Mouse (Mus musculus) forebrain, embryonic 12.5 days (tissue): ENCODE data around the gene Lrch3. TPM values are rescaled to one million over a fixed set of nuclear protein-coding genes. Genes with fewer than 3 reads are reported as not detected.
"Not testable (repeated sequence)": the region's sequence is repeated elsewhere in the genome, so short reads cannot be mapped to it uniquely, and the experiment has no call there.

Experiments
- ATAC-seq: fragments of 200-750 bp; cut with Nextera tagmentation; 2 replicates; pipeline ENCODE4 v1.8.0; 2017; ENCODE audit warnings: moderate TSS enrichment; ENCODE audit not compliant: low FRiP score
- H3K27ac ChIP-seq: fragments of 300-500 bp; sonication (generic); 2 replicates; pipeline ENCODE4 v1.5.1; 2016; ENCODE audit warnings: mild to moderate bottlenecking
- H3K27me3 ChIP-seq: fragments of 300-500 bp; sonication (generic); 2 replicates; pipeline ENCODE4 v1.6.1; 2016; ENCODE audit warnings: mild to moderate bottlenecking
- H3K36me3 ChIP-seq: fragments of 300-500 bp; sonication (generic); replicated peaks from 2 replicates; pipeline ENCODE4 v1.6.1; 2016; ENCODE audit warnings: mild to moderate bottlenecking
- H3K4me1 ChIP-seq: fragments of 300-500 bp; sonication (generic); 2 replicates; pipeline ENCODE4 v1.6.1; 2016
- H3K4me2 ChIP-seq: fragments of 300-500 bp; sonication (generic); 2 replicates; pipeline ENCODE4 v1.6.1; 2016; ENCODE audit warnings: mild to moderate bottlenecking, moderate library complexity
- H3K4me3 ChIP-seq: fragments of 300-500 bp; sonication (generic); replicated peaks from 2 replicates; pipeline ENCODE4 v1.5.1; 2016; ENCODE audit warnings: mild to moderate bottlenecking
- H3K9ac ChIP-seq: fragments of 300-500 bp; sonication (generic); 2 replicates; pipeline ENCODE4 v1.6.1; 2016; ENCODE audit warnings: mild to moderate bottlenecking
- H3K9me3 ChIP-seq: fragments of 300-500 bp; sonication (generic); 2 replicates; pipeline ENCODE4 v1.6.1; 2016
- WGBS: fragments of 180-500 bp; shearing (Covaris S2); methylation state at CpG from one replicate; pipeline ENCODE4 v1.1.7; 2016; 5-methylcytosine and 5-hydroxymethylcytosine counted together
- polyA plus RNA-seq: library from polyadenylated mRNA; unstranded; fragments of >200 nt; fragmentation: Nextera tagmentation; extraction: Ambion mirVana; gene quantifications from 2 replicates; pipeline ENCODE4 v1.2.1, GENCODE M21; 2016

Gene Lrch3
- polyA plus RNA-seq, 1 experiment from 2014 or later = 49.4 TPM

GRCm38 (mm10) chr16:32927044-32927443 lies 13.1 kb downstream of the Lrch3 start:
- Histone ChIP-seq H3K4me1 (peaks cover 4% of the 10 kb centered on the region), H3K36me3 (peaks cover 21% of the 10 kb centered on the region)

DNA sequence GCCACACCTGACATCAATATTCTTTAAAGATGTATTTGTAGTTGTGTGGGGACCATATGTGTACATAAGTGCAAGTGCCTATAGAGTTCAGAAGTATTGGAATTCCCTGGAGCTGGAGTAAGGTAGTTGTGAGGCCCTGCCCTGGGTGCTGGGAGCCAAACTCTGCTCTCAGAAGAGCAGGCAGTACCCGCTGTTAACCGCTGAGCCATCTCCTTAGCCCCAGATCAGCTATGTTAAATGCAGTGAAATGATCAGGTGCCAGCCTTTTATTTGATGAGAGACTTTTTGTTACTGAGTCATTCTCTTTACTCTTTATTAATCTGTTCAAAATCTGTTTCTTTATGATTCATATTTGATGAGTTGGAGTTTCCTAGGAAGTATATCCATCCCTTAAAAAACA lies 16.0 kb downstream of the Lrch3 start:
- WGBS = 11% methylated on average over 2 of the region's 2 CpGs
- Histone ChIP-seq H3K4me1 (peaks cover 4% of the 10 kb centered on the region), H3K27me3 (no peaks in the 10 kb centered on the region), H3K9ac (no peak overlapping the region), H3K36me3 (peaks cover 8% of the 10 kb centered on the region), H3K4me2 (no peak overlapping the region), H3K27ac (no peak overlapping the region), H3K4me3 (no peak overlapping the region), H3K9me3 (no peaks in the 10 kb centered on the region)
- ATAC-seq = no peak

More at GRCm38 (mm10) chr16:32927044-32927443, 13.1 kb downstream of the Lrch3 start:
- H3K27ac ChIP-seq = no peak overlapping the region
- no peaks in the 10 kb centered on the region for H3K9me3 ChIP-seq
- no peak for ATAC-seq
- no peak overlapping the region for H3K4me3 ChIP-seq
- H3K4me2 ChIP-seq = no peak overlapping the region
- H3K9ac ChIP-seq = no peak overlapping the region
- WGBS = 94% methylated on average over 8 of the region's 8 CpGs
- no peaks in the 10 kb centered on the region for H3K27me3 ChIP-seq

- Histone ChIP-seq H3K36me3 (no peaks in the 10 kb centered on the region), H3K27me3 (no peaks in the 10 kb centered on the region), H3K9me3 (no peaks in the 10 kb centered on the region), H3K4me3 (no peak overlapping the region), H3K4me1 (peaks cover 4% of the 10 kb centered on the region), H3K9ac (no peak overlapping the region), H3K4me2 (no peak overlapping the region), H3K27ac (no peak overlapping the region)
- no peak for ATAC-seq
- WGBS = 86% methylated on average over 2 of the region's 2 CpGs
Observed at GRCm38 (mm10) chr16:32934470-32934869, 20.6 kb downstream of the Lrch3 start.

- no peak overlapping the region for H3K4me2 ChIP-seq
- H3K27ac ChIP-seq = no peak overlapping the region
- no peaks in the 10 kb centered on the region for H3K4me1 ChIP-seq
- no peaks in the 10 kb centered on the region for H3K27me3 ChIP-seq
- H3K4me3 ChIP-seq = no peak overlapping the region
- no peak overlapping the region for H3K9ac ChIP-seq
- no peak for ATAC-seq
- no peaks in the 10 kb centered on the region for H3K36me3 ChIP-seq
- WGBS = 85% methylated on average over 1 of the region's 1 CpGs
- H3K9me3 ChIP-seq = no peaks in the 10 kb centered on the region
Observed at GRCm38 (mm10) chr16:32935088-32935487, 21.2 kb downstream of the Lrch3 start.

- ATAC-seq = no peak
- no peak overlapping the region for H3K4me2 ChIP-seq
- no peak overlapping the region for H3K9ac ChIP-seq
- H3K36me3 ChIP-seq = no peaks in the 10 kb centered on the region
- H3K27me3 ChIP-seq = no peaks in the 10 kb centered on the region
- H3K4me1 ChIP-seq = no peaks in the 10 kb centered on the region
- H3K27ac ChIP-seq = no peak overlapping the region
- H3K4me3 ChIP-seq = no peak overlapping the region
- H3K9me3 ChIP-seq = no peaks in the 10 kb centered on the region
- 80% methylated on average over 2 of the region's 2 CpGs for WGBS
Observed at GRCm38 (mm10) chr16:32937358-32937757, 23.5 kb downstream of the Lrch3 start.

DNA sequence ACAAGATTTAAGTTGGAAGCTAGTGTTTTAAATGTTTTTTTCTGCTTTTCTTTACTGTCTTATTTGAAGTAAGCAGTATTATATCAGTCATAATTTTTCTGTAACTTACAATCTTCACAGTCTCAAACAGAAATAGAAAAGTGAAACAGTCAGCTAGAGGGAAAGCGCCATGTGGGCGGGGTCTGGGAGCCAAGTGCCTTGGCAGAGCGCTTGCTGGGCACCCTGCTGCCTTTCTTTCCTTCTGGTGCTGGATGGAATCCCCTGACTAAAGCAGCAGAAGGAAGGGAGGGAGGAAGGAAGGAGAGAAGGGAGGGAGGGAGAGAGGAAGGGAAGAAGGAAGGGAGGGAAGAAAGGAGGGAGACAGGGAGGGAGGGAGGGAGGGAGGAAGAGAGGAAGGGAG lies 25.4 kb downstream of the Lrch3 start:
- not testable (repeated sequence) for H3K4me2 ChIP-seq, ATAC-seq, H3K4me3 ChIP-seq, H3K27ac ChIP-seq, H3K27me3 ChIP-seq, H3K36me3 ChIP-seq, H3K9ac ChIP-seq, H3K4me1 ChIP-seq, H3K9me3 ChIP-seq
- WGBS = 14% methylated on average over 3 of the region's 3 CpGs

DNA sequence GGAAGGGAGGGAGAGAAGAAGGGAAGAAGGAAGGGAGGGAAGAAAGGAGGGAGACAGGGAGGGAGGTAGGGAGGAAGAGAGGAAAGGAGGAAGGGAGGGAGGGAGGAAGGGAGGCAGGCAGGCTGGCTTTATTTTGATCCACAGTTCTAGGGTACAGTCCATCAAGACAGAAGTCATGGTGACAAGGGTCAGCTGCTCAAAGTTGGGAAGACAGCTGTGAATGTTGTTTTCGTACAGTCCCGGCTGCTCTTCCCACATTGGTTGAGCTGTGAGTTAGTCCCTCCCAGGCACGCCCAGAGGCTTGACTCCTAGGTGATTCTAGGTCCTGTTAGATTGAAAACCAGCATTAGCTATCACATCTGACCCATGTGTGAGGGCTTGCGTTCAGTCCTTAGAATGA lies 25.8 kb downstream of the Lrch3 start:
- H3K27me3 ChIP-seq, H3K4me2 ChIP-seq, H3K4me1 ChIP-seq, H3K36me3 ChIP-seq, H3K4me3 ChIP-seq, H3K27ac ChIP-seq, H3K9ac ChIP-seq, ATAC-seq, H3K9me3 ChIP-seq: not testable (repeated sequence)
- WGBS = 91% methylated on average over 4 of the region's 4 CpGs

DNA sequence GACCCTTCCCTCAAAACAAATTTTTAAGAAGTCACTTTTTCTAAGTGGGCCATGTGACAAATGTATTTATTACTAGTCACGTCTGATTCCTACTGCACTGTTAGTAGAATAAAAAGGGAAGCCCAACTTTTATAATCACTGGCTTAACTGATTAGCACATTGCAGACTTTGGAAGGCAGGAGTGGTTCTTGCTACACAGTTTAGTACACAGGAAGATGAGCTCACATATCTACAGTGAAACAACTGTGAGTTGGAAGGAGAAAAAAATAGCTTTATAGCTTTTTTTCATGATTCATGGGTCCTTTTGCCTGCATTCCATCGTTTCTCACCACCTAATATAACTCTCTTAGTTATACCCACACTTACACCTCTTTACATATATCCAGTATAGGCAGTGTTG lies 27.3 kb downstream of the Lrch3 start:
- not testable (repeated sequence) for H3K4me3 ChIP-seq, H3K9me3 ChIP-seq, H3K9ac ChIP-seq, H3K27me3 ChIP-seq, H3K4me1 ChIP-seq, ATAC-seq, H3K4me2 ChIP-seq, H3K27ac ChIP-seq, H3K36me3 ChIP-seq
- WGBS = 94% methylated on average over 2 of the region's 2 CpGs

GRCm38 (mm10) chr16:32942694-32943093 lies 28.8 kb downstream of the Lrch3 start:
- 88% methylated on average over 5 of the region's 5 CpGs for WGBS
- no peak for ATAC-seq
- no peaks in the 10 kb centered on the region for H3K27me3 ChIP-seq

GRCm38 (mm10) chr16:32945379-32945778 lies 31.5 kb downstream of the Lrch3 start:
- no peak for ATAC-seq
- H3K27ac ChIP-seq = no peak overlapping the region
- WGBS = 25% methylated on average over 5 of the region's 5 CpGs
- H3K4me3 ChIP-seq = no peak overlapping the region
- no peaks in the 10 kb centered on the region for H3K9me3 ChIP-seq
- no peak overlapping the region for H3K4me2 ChIP-seq
- H3K9ac ChIP-seq = no peak overlapping the region
- H3K36me3 ChIP-seq = no peaks in the 10 kb centered on the region
- no peaks in the 10 kb centered on the region for H3K4me1 ChIP-seq
- no peaks in the 10 kb centered on the region for H3K27me3 ChIP-seq

More at GRCm38 (mm10) chr16:32942694-32943093, 28.8 kb downstream of the Lrch3 start:
- Histone ChIP-seq H3K36me3 (no peaks in the 10 kb centered on the region), H3K4me1 (no peaks in the 10 kb centered on the region), H3K9me3 (no peaks in the 10 kb centered on the region), H3K4me2 (no peak overlapping the region), H3K9ac (no peak overlapping the region), H3K4me3 (no peak overlapping the region), H3K27ac (no peak overlapping the region)

DNA sequence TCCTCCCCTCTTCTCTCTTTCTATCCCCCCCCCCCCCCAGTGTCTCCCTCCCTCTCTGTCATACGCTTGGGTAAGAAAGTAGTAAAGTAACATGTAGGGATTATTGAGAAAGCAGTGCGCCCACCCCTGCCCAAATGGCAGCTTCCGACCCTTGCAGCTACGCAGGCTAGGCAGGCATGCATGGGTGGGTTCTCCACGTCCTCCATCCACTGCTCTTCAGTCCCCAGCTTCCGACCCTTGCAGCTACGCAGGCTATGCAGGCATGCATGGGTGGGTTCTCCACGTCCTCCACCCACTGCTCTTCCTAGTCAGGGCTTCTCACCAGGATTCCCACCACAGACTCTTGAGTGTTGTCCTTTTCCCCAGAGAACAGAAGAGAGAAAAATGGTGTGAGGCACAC lies 34.1 kb downstream of the Lrch3 start:
- no peak for ATAC-seq
- 87% methylated on average over 8 of the region's 8 CpGs for WGBS
- Histone ChIP-seq H3K9me3 (no peaks in the 10 kb centered on the region), H3K36me3 (peaks cover 7% of the 10 kb centered on the region), H3K4me3 (no peak overlapping the region), H3K4me1 (no peaks in the 10 kb centered on the region), H3K27ac (no peak overlapping the region), H3K27me3 (no peaks in the 10 kb centered on the region), H3K9ac (no peak overlapping the region), H3K4me2 (no peak overlapping the region)

DNA sequence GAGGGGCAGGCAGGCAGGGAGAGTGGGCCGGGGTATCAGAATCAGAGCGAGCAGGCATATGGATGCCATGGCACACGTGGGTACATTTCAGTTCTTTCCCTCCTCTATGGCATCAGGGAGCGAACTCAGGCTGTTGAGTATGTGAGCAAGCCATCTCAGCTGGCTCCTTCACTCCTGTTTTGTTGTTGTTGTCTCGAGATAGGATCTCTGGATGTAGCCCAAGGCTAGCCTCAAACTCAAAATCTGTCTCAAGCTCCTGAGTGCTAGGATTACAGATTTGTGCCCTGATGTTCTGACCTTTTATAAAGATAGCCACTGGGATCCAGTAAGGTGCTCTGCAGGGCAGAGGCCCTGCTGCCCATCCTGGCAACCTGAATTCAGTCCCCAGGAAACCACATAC lies 34.8 kb downstream of the Lrch3 start:
- Histone ChIP-seq H3K9ac (no peak overlapping the region), H3K4me2 (no peak overlapping the region), H3K4me1 (no peaks in the 10 kb centered on the region), H3K4me3 (no peak overlapping the region), H3K27ac (no peak overlapping the region), H3K36me3 (peaks cover 7% of the 10 kb centered on the region), H3K27me3 (no peaks in the 10 kb centered on the region), H3K9me3 (no peaks in the 10 kb centered on the region)
- no peak for ATAC-seq
- 91% methylated on average over 5 of the region's 5 CpGs for WGBS

- Histone ChIP-seq H3K9me3 (no peaks in the 10 kb centered on the region), H3K4me3 (no peak overlapping the region), H3K36me3 (peaks cover 7% of the 10 kb centered on the region), H3K9ac (no peak overlapping the region), H3K27me3 (no peaks in the 10 kb centered on the region), H3K4me2 (no peak overlapping the region), H3K27ac (no peak overlapping the region), H3K4me1 (no peaks in the 10 kb centered on the region)
- no peak for ATAC-seq
Observed at GRCm38 (mm10) chr16:32949281-32949680, 35.4 kb downstream of the Lrch3 start.

- no peak for ATAC-seq
- Histone ChIP-seq H3K4me3 (no peak overlapping the region), H3K4me2 (no peak overlapping the region), H3K36me3 (peaks cover 15% of the 10 kb centered on the region), H3K9ac (no peak overlapping the region), H3K27me3 (no peaks in the 10 kb centered on the region), H3K9me3 (no peaks in the 10 kb centered on the region), H3K27ac (no peak overlapping the region), H3K4me1 (no peaks in the 10 kb centered on the region)
- 86% methylated on average over 2 of the region's 2 CpGs for WGBS
Observed at GRCm38 (mm10) chr16:32951074-32951473, 37.2 kb downstream of the Lrch3 start.
